In genomic region chr4:151822986-151823385, GRCm38 (mm10) we compare ENCODE assay signal across 14 mouse cellular contexts. TPM values are rescaled to one million over a fixed set of nuclear protein-coding genes. Genes with fewer than 3 reads are reported as not detected.
A peak's percentile ranks its signal among the peaks of the same experiment; 100 is the strongest.
DNase-seq lines count a peak whose midpoint lies in the region; ATAC-seq and TF ChIP-seq lines count a peak whose summit lies in the region.
"Had no signal": no experiment of that assay in that cellular context is flagged by ENCODE, and none has a peak within 500 bp of the region (broad histone marks: within the 10 kb centered on the region; RNA-seq: fewer than 3 reads in every experiment).

No protein-coding gene starts in this region.

- no peak for TF ChIP-seq CTCF in intestine, postnatal 0 days (IDR thresholded peaks at IDR 0.05; ENCODE audit: low read depth)

- H3K9ac ChIP-seq in kidney, embryonic 15.5 days: no peak overlapping the region
- no peak overlapping the region for H3K9ac ChIP-seq in intestine, postnatal 0 days (ENCODE audit: low read depth, low read length)
- no peak overlapping the region for H3K9ac ChIP-seq in liver, embryonic 15.5 days
- H3K9ac ChIP-seq: embryonic facial prominence, embryonic 15.5 days; forebrain, embryonic 15.5 days; stomach, embryonic 15.5 days had no signal

- H3K36me3 ChIP-seq in kidney, embryonic 15.5 days: peaks cover 5% of the 10 kb centered on the region; the same call in 1 of the 2 replicates
- H3K36me3 ChIP-seq in intestine, postnatal 0 days (ENCODE audit: control insufficient read depth, insufficient read depth): no peaks in the 10 kb centered on the region
- H3K36me3 ChIP-seq in liver, embryonic 15.5 days (replicated peaks): no peaks in the 10 kb centered on the region
- H3K36me3 ChIP-seq: embryonic facial prominence, embryonic 15.5 days; forebrain, embryonic 15.5 days; stomach, embryonic 15.5 days had no signal

- WGBS in kidney, embryonic 15.5 days: 43% methylated on average over 2 of the region's 2 CpGs
- 29% methylated on average over 2 of the region's 2 CpGs for WGBS in intestine, postnatal 0 days
- 49% methylated on average over 2 of the region's 2 CpGs for WGBS in liver, embryonic 15.5 days (ENCODE audit: insufficient replicate concordance)

- H3K9me3 ChIP-seq in kidney, embryonic 15.5 days (replicated peaks): no peaks in the 10 kb centered on the region
- H3K9me3 ChIP-seq in intestine, postnatal 0 days (ENCODE audit: control insufficient read depth): no peaks in the 10 kb centered on the region
- H3K9me3 ChIP-seq in liver, embryonic 15.5 days (replicated peaks): no peaks in the 10 kb centered on the region
- H3K9me3 ChIP-seq: embryonic facial prominence, embryonic 15.5 days; forebrain, embryonic 15.5 days; stomach, embryonic 15.5 days had no signal

- H3K4me3 ChIP-seq in kidney, embryonic 15.5 days (replicated peaks): no peak overlapping the region
- H3K4me3 ChIP-seq in intestine, postnatal 0 days (ENCODE audit: low read depth, low read length): no peak overlapping the region
- no peak overlapping the region for H3K4me3 ChIP-seq in liver, embryonic 15.5 days (replicated peaks)
- H3K4me3 ChIP-seq: embryonic facial prominence, embryonic 15.5 days; forebrain, embryonic 15.5 days; stomach, embryonic 15.5 days had no signal

- peak; percentile 53 for DNase-seq in kidney, adult 18-20 months
- peak; percentile 17 for DNase-seq in skeletal muscle tissue, adult 2 months (ENCODE audit: low read depth, low spot score)
- no peak for DNase-seq in cerebellum, postnatal 14 days
- no peak for DNase-seq in cerebellum, adult 11 months
- DNase-seq: gastrocnemius, postnatal 36 days; thymus, postnatal 25 days had no signal

- peaks cover 9% of the 10 kb centered on the region; the same call in 1 of the 2 replicates for H3K4me1 ChIP-seq in kidney, embryonic 15.5 days
- H3K4me1 ChIP-seq in intestine, postnatal 0 days (replicated peaks; ENCODE audit: control insufficient read depth, insufficient read depth, low read length): no peaks in the 10 kb centered on the region; the same call in 1 of the 2 replicates
- H3K4me1 ChIP-seq in liver, embryonic 15.5 days (replicated peaks): peaks cover 30% of the 10 kb centered on the region

- no peak overlapping the region for H3K4me2 ChIP-seq in kidney, embryonic 15.5 days
- H3K4me2 ChIP-seq in intestine, postnatal 0 days (replicated peaks; ENCODE audit: low read depth): no peak overlapping the region
- no peak overlapping the region for H3K4me2 ChIP-seq in liver, embryonic 15.5 days
- H3K4me2 ChIP-seq: embryonic facial prominence, embryonic 15.5 days; forebrain, embryonic 15.5 days; stomach, embryonic 15.5 days had no signal

- H3K27me3 ChIP-seq in kidney, embryonic 15.5 days: no peaks in the 10 kb centered on the region
- no peaks in the 10 kb centered on the region for H3K27me3 ChIP-seq in intestine, postnatal 0 days (replicated peaks; ENCODE audit: control insufficient read depth, insufficient read depth, low read length)
- no peaks in the 10 kb centered on the region for H3K27me3 ChIP-seq in liver, embryonic 15.5 days
- H3K27me3 ChIP-seq: embryonic facial prominence, embryonic 15.5 days; forebrain, embryonic 15.5 days; stomach, embryonic 15.5 days had no signal

- no peak for ATAC-seq in kidney, embryonic 15.5 days (replicated peaks; ENCODE audit: low FRiP score)
- ATAC-seq in intestine, postnatal 0 days: peak; percentile 41; the same call in 1 of the 2 replicates
- ATAC-seq in liver, embryonic 15.5 days (ENCODE audit: insufficient read depth): peak; percentile 50; the same call in 1 of the 2 replicates
- ATAC-seq: CD4-positive, CD25-positive, alpha-beta regulatory T cell, adult 4 months; forebrain, embryonic 15.5 days; inflammation-experienced regulatory T-cells, adult 6 months had no signal

- H3K27ac ChIP-seq in kidney, embryonic 15.5 days: no peak overlapping the region
- no peak overlapping the region for H3K27ac ChIP-seq in intestine, postnatal 0 days (ENCODE audit: low read depth, low read length)
- no peak overlapping the region for H3K27ac ChIP-seq in liver, embryonic 15.5 days (replicated peaks)
- H3K27ac ChIP-seq: embryonic facial prominence, embryonic 15.5 days; forebrain, embryonic 15.5 days; stomach, embryonic 15.5 days had no signal

RNA-seq across cellular contexts. Expression of gene Camta1, which starts 38.7 kb away (rescaled TPM):
- 87.9 and 104 TPM in 2 replicates for polyA plus RNA-seq in kidney, embryonic 15.5 days (2015; fragmentation: Nextera tagmentation; extraction: Ambion mirVana)
- 54.1 and 58.8 TPM in 2 replicates for polyA plus RNA-seq in intestine, postnatal 0 days (2015; fragmentation: Nextera tagmentation; extraction: Ambion mirVana)
- polyA plus RNA-seq in liver, embryonic 15.5 days (2015; fragmentation: Nextera tagmentation; extraction: Ambion mirVana): 27.4 and 31.1 TPM in 2 replicates

Comparison
In these comparisons a context has a peak if more than half of its experiments do, and no peak if none do; other contexts are left out.
1. DNase-seq: peak in kidney, adult 18-20 months (single experiment) and skeletal muscle tissue, adult 2 months (single experiment); none in cerebellum, postnatal 14 days (0 of 2) and cerebellum, adult 11 months (single experiment).